Mouse (Mus musculus) liver, postnatal 0 days (tissue): ENCODE measurements around the gene Ubl5.

Source experiments
- CTCF ChIP-seq: sonication (generic); IDR thresholded peaks from 2 replicates; pipeline ENCODE4 v1.5.1; 2016; ENCODE audit warnings: antibody characterized with exemption, low read depth
- EP300 ChIP-seq: IDR thresholded peaks from 2 replicates; pipeline ENCODE4 v1.6.1; 2016; ENCODE audit warnings: antibody characterized with exemption, low read depth, mild to moderate bottlenecking

DNA sequence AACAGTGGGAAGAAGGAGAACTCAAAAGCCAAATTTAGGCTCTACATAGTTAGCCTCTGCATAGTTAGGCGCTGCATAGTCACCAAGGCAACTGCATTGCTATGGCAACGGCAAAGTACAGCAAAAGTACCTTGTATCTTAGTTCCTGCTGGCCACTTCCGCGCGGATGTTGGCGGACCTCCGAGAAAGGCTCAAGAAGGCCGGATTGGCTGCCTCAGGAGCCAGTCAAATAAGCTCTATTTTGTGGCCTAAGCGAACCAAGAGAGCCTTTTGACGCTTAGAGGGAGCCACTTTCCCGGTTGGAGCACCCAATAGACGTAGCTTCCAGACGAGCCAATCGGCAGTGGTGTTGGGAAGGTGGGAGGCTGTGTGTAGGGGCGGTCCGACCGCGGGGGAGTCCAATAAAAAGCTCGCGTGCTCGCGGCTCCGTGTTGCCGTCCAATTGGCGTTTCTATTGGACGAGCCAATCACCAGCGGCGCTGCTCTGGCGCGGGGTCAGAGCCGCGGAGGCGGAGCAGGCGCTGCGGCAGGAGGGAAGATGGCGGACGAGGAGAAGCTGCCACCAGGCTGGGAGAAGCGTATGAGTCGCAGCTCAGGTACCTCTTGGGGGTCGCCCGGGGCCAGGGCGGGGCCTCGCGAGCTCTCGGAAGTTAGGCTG lies 9.1 kb downstream of the Ubl5 start, which contains the start of gene Pin1:
- TF ChIP-seq EP300 = peak; percentile 13; the same call in 1 of the 2 replicates
- peak; percentile 5; the same call in 1 of the 2 replicates for TF ChIP-seq CTCF
